Mouse (Mus musculus) CH12.LX (cell line): Measurements from ENCODE around the gene Pdcd1lg2.

Experiments
- BHLHE40 ChIP-seq: IDR thresholded peaks from 2 replicates; pipeline ENCODE4 v1.6.1; 2011; ENCODE audit warnings: mild to moderate bottlenecking, low read depth, low read length, improper control_type of control experiment
- CTCF ChIP-seq, 2 experiments: IDR thresholded peaks in 1 of 2; conservative IDR thresholded peaks in 1 of 2; 2 replicates each; pipeline ENCODE4 v1.5.1; 2011 to 2012; ENCODE audit warnings: low read depth in 2 of 2, low read length in 2 of 2, improper control_type of control experiment in 1 of 2, inconsistent platforms in 1 of 2, mild to moderate bottlenecking in 1 of 2, moderate library complexity in 1 of 2
- ELF1 ChIP-seq: IDR thresholded peaks from 2 replicates; pipeline ENCODE4 v1.6.1; 2014; ENCODE audit warnings: low read depth, mild to moderate bottlenecking, inconsistent platforms, low read length, improper control_type of control experiment
- EP300 ChIP-seq: IDR thresholded peaks from 2 replicates; pipeline ENCODE4 v1.6.1; 2011; ENCODE audit warnings: low read length, improper control_type of control experiment
- ETS1 ChIP-seq: conservative IDR thresholded peaks from 2 replicates; pipeline ENCODE4 v1.6.1; 2012; ENCODE audit warnings: low read depth, mild to moderate bottlenecking, inconsistent platforms, low read length, improper control_type of control experiment, moderate library complexity
- JUND ChIP-seq: conservative IDR thresholded peaks from 2 replicates; pipeline ENCODE4 v1.6.1; 2011; ENCODE audit warnings: low read depth, low read length, improper control_type of control experiment
- MAFK ChIP-seq: IDR thresholded peaks from 2 replicates; pipeline ENCODE4 v1.6.1; 2011; ENCODE audit warnings: low read length, improper control_type of control experiment; ENCODE audit not compliant: insufficient replicate concordance
- MEF2A ChIP-seq: IDR thresholded peaks from 2 replicates; pipeline ENCODE4 v1.6.1; 2014; ENCODE audit warnings: low read depth, mild to moderate bottlenecking, inconsistent platforms, low read length, improper control_type of control experiment, borderline replicate concordance
- MXI1 ChIP-seq: IDR thresholded peaks from 2 replicates; pipeline ENCODE4 v1.6.1; 2011; ENCODE audit warnings: mild to moderate bottlenecking, low read depth, low read length, improper control_type of control experiment
- POLR2A ChIP-seq: IDR thresholded peaks from 2 replicates; pipeline ENCODE4 v1.6.1; 2011; ENCODE audit warnings: low read depth, mild to moderate bottlenecking, improper control_type of control experiment, low read length
- POLR2AphosphoS2 ChIP-seq: IDR thresholded peaks from 2 replicates; pipeline ENCODE4 v1.6.1; 2011; ENCODE audit warnings: low read depth, low read length, improper control_type of control experiment
- TCF12 ChIP-seq: IDR thresholded peaks from 2 replicates; pipeline ENCODE4 v1.6.1; 2014; ENCODE audit warnings: low read depth, mild to moderate bottlenecking, inconsistent platforms, low read length, improper control_type of control experiment
- USF2 ChIP-seq: conservative IDR thresholded peaks from 2 replicates; pipeline ENCODE4 v1.6.1; 2011; ENCODE audit warnings: low read depth, low read length, improper control_type of control experiment
- ZC3H11A ChIP-seq: IDR thresholded peaks from 2 replicates; pipeline ENCODE4 v1.6.1; 2012; ENCODE audit warnings: low read depth, mild to moderate bottlenecking, inconsistent platforms, low read length, improper control_type of control experiment

DNA sequence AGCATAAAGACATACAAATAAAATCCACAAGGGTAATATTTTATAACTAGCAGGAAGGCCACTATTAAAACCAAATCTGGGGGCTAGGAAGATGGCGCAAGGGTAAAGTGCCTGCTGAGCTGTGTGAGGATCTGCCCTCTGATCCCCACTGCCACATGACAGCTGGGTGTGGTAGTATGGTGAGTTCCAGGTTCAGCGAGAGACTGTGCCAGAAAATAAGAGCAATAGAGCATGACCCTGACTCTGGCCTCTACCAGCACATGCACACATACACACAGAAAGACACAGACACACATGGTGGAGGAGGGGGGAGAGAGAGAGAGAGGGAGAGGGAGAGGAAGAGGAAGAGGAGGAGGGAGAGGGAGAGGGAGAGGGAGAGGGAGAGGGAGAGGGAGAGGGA lies 101.1 kb downstream of the Pdcd1lg2 start:
- TF ChIP-seq CTCF (conservative IDR thresholded peaks at IDR 0.05 in 1 of 2, IDR thresholded peaks at IDR 0.05 in 1 of 2; ENCODE audit: low read depth in 2 of 2, low read length in 2 of 2) (no peak), BHLHE40 (no peak), ZC3H11A (no peak), USF2 (no peak), MEF2A (no peak), JUND (no peak), POLR2AphosphoS2 (no peak), MAFK (no peak), ETS1 (no peak), MXI1 (no peak), EP300 (no peak), POLR2A (no peak), TCF12 (no peak), ELF1 (no peak)
